Mouse (Mus musculus) MEL-GATA-1-ER (cell line): Measurements from ENCODE around the gene Fuca1.
"Not testable (repeated sequence)": the region's sequence is repeated elsewhere in the genome, so short reads cannot be mapped to it uniquely, and the experiment has no call there.

ENCODE experiments used
- DNase-seq: peaks from one replicate; pipeline ENCODE4 v3.0.0-alpha.2; 2012; ENCODE audit warnings: low read depth; ENCODE audit errors: extremely low read depth

The Fuca1 gene

GRCm38 (mm10) chr4:135922190-135922589, 1.7 kb downstream of the Fuca1 start:
- DNase-seq: no peak

- no peak for DNase-seq
Observed at GRCm38 (mm10) chr4:135924418-135924817, 3.9 kb downstream of the Fuca1 start.

GRCm38 (mm10) chr4:135925341-135925740, 4.8 kb downstream of the Fuca1 start:
- no peak for DNase-seq

GRCm38 (mm10) chr4:135926195-135926808, 5.8 kb downstream of the Fuca1 start:
- DNase-seq: peak; percentile 98

- no peak for DNase-seq
Observed at GRCm38 (mm10) chr4:135926861-135927260, 6.3 kb downstream of the Fuca1 start.

GRCm38 (mm10) chr4:135928376-135928775, 7.8 kb downstream of the Fuca1 start:
- DNase-seq: no peak

- no peak for DNase-seq
Observed at GRCm38 (mm10) chr4:135929405-135929804, 8.9 kb downstream of the Fuca1 start.

GRCm38 (mm10) chr4:135929828-135930227, 9.3 kb downstream of the Fuca1 start:
- DNase-seq: no peak

- no peak for DNase-seq
Observed at GRCm38 (mm10) chr4:135930239-135930638, 9.7 kb downstream of the Fuca1 start.

GRCm38 (mm10) chr4:135931832-135932231, 11.3 kb downstream of the Fuca1 start:
- DNase-seq: no peak

GRCm38 (mm10) chr4:135934708-135935500, 14.4 kb downstream of the Fuca1 start:
- DNase-seq: no peak

GRCm38 (mm10) chr4:135935502-135935901, 15.0 kb downstream of the Fuca1 start:
- no peak for DNase-seq

- DNase-seq: no peak
Observed at GRCm38 (mm10) chr4:135938858-135939257, 18.3 kb downstream of the Fuca1 start.

GRCm38 (mm10) chr4:135941026-135941425, 20.5 kb downstream of the Fuca1 start:
- not testable (repeated sequence) for DNase-seq

- no peak for DNase-seq
Observed at GRCm38 (mm10) chr4:135942193-135942592, 21.7 kb downstream of the Fuca1 start.

- DNase-seq: no peak
Observed at GRCm38 (mm10) chr4:135943389-135943788, 22.9 kb downstream of the Fuca1 start.

- no peak for DNase-seq
Observed at GRCm38 (mm10) chr4:135945706-135946105, 25.2 kb downstream of the Fuca1 start.

GRCm38 (mm10) chr4:135946278-135946658, 25.7 kb downstream of the Fuca1 start, which contains the start of gene Hmgcl:
Gene Hmgcl, plus strand, starts transcription at chr4:135946448.
- peak; percentile 75 for DNase-seq

- DNase-seq: no peak
Observed at GRCm38 (mm10) chr4:135946659-135947301, 26.2 kb downstream of the Fuca1 start.

- no peak for DNase-seq
Observed at GRCm38 (mm10) chr4:135948142-135948541, 27.6 kb downstream of the Fuca1 start.

- no peak for DNase-seq
Observed at GRCm38 (mm10) chr4:135949475-135949874, 28.9 kb downstream of the Fuca1 start.

GRCm38 (mm10) chr4:135949911-135950310, 29.4 kb downstream of the Fuca1 start:
- no peak for DNase-seq
